Mouse (Mus musculus): ENCODE measurements at regions not wholly inside any gene's neighbourhood (a gene's known extent, or its start where the extent isn't known, plus 50 kb on each side); places are given as distances from the start of the nearest gene placed in this dataset.

DNA sequence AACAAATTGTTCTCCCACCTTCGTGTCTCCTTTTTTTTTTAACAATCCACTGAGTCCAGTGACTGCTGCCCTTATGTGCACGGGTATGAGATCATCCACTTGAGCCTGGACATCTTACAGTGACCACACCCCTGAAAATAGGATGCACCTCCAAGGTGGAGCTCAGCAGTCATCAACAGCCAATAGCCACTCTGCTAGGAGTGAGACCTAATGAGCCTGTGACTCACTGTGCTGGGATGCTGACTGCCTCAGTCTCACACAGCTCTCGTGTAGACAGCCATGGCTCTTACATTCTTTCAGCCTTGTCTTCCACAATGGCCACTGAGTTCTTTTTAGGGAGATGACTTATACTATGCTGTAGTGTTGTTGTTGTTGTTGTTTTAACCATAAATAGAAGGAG lies 133.7 kb upstream of the Zfp462 start:
- intact Hi-C loops (cut with DNase I), result no loop called here
- no peak for DNase-seq (ENCODE audit: low spot score in 2 of 2)

DNA sequence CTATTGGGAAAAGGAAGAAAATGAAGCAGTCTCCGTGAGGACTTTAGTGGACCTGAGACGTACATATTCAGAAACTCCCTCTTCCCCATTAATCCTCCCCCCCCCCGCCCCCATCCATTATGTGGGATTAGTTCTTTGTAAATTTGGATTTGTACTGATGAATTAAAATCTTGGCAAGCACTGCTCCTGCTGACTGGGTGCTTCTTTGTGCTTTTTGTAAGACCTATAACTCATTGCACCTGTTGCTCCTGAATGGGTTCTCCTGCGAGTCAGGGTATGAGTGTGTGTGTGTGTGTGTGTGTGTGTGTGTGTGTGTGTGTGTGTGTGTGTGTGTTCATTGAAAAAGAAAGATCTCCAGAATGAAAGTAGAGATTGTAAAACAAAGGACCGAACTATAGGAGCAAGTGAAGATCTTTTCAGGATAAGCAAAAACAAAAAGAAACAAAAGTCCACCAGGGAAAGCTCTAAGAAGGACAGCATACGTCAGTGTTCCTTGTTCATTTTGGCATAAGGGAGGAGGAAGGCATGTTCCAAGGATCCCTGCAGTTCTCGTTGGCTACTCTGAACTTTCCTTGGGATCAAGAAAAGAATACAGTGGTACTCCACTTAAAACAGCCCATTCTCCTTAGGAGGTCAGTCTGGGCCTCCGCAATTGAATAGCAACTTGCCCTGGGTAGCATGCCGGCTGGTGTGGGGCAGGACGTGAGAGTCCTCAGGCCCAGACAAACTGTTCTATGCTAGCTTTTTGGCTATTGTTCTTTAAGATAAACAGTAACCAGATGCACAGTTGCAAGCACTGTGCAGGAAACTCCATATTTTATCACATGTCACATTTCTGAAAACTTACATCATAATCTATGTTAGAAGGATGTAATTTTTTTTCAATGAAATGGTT lies 131.9 kb upstream of the Zfp462 start:
- intact Hi-C loops (cut with DNase I), result no loop called here
- no peak for DNase-seq (ENCODE audit: low spot score in 2 of 2)

GRCm38 (mm10) chr4:54837326-54837725 lies 107.5 kb upstream of the Zfp462 start:
- peak; percentile 8 to 13 for DNase-seq (ENCODE audit: low spot score in 2 of 2)
- intact Hi-C loops (cut with DNase I), result no loop called here

DNA sequence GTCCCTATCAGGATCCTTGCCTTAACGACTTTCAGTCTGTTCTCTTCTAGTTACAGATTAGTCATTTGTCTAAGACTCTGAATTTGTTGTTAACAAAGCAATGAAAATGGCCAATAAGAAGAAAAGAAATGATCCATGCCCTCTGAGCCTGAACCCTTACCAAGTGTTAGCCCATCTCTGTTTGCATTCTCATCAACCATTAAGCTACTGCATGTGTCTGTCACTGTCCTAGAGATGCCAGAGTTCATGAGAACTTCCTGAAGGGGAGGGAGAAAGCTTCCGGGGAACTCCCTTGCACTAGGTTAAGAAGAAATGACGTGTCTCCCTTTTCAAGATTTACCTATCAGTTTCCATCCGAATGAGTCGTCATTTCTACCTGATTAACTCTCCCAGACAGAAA lies 106.7 kb upstream of the Zfp462 start:
- no peak for DNase-seq (ENCODE audit: low spot score in 2 of 2)
- intact Hi-C loops (cut with DNase I), result no loop called here

GRCm38 (mm10) chr4:54838794-54839193 lies 106.1 kb upstream of the Zfp462 start:
- no peak for DNase-seq (ENCODE audit: low spot score in 2 of 2)
- intact Hi-C loops (cut with DNase I), result no loop called here

DNA sequence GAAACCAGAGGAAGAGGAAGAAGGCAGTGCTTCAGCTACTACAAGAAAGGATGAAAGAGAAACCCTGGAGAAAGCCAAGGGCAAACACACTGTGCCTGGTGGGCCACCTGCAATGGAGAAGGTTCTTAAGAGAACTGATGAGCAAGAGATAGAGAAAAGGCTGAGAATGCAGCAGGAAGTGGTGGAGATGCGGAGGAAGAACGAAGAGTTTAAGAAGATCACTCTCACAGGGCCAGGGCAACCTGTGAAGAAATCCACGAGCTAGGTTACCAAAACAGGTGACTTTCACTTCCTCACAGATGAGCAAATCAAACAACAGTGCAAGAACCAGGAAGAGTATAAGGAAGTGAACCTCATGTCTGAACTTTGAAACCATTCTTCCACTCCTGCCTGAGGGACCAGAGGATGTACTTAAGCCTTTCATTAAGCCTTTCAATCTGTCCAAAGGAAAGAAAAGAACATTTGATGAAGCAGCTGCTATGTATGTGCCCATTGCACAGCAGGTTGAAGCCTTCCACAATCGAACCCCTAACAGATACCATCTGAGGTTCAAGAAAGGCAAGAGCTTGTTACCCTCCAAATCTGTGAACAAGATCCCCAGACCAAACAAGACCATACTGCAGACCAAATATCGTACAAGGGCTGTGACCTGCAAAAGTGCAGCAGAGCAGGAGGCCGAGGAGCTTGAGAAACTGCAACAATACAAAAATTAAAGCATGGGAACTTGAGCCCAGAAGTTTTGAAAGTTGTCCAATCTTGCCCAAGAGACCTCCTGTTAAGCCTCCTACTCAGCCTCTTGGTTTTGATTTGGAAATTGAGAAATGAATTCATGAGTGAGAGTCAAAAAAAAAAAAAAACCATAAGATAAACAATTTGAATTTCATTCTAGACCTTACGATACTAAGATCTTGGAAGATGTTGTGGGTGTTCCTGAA lies 91.6 kb upstream of the Zfp462 start:
- no peak for DNase-seq (ENCODE audit: low spot score in 2 of 2)
- intact Hi-C loops (cut with DNase I), result no loop called here

GRCm38 (mm10) chr4:54858604-54859003 lies 86.2 kb upstream of the Zfp462 start:
- intact Hi-C loops (cut with DNase I), result no loop called here

GRCm38 (mm10) chr4:54866062-54866461 lies 78.8 kb upstream of the Zfp462 start:
- intact Hi-C loops (cut with DNase I), result no loop called here
- no peak for DNase-seq (ENCODE audit: low spot score in 2 of 2)

More at GRCm38 (mm10) chr4:54858604-54859003, 86.2 kb upstream of the Zfp462 start:
- DNase-seq (ENCODE audit: low spot score in 2 of 2), result no peak

GRCm38 (mm10) chr4:54874136-54874827 lies 70.6 kb upstream of the Zfp462 start:
- intact Hi-C loops (cut with DNase I), result no loop called here
- no peak for DNase-seq (ENCODE audit: low spot score in 2 of 2)

DNA sequence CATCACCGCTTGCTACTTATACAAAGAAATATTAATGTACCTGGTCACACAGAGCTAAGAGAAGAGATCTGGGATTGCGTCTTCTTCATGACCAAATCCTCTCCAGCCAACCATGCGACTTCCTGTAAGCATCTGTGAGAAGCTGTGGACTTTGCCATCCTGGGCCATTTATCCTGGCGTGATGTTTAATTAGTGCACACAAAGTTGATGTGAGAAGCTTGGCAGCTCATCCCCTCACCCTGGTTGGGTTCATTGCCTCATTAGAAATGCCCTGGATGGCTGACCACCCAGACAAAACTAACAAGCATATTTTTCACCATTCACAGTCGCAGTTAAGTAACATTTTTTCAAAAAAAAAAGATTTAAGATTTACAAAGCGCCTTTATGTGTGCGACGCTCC lies 69.3 kb upstream of the Zfp462 start:
- intact Hi-C loops (cut with DNase I), result no loop called here
- DNase-seq (ENCODE audit: low spot score in 2 of 2), result no peak

GRCm38 (mm10) chr4:54877361-54877760 lies 67.5 kb upstream of the Zfp462 start:
- intact Hi-C loops (cut with DNase I), result no loop called here
- no peak for DNase-seq (ENCODE audit: low spot score in 2 of 2)

DNA sequence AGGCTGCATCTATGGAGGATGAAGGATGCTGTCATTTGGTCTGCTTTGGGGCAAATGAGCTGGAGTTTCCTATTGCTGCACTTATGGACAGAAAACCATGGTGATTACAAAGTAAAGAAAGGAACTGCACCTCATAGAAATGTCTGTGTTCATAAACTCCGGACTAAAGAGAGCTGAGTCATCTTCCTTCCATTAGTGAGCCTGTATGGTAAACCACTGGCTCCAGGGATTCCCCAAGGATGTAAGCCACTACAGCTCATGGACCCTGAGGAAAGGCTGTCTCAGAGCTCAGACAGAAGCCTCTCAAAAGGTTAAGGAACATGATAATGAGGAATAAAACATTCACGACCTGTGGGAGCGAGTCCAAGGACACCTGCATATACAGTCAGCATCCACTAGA lies 66.3 kb upstream of the Zfp462 start:
- no peak for DNase-seq (ENCODE audit: low spot score in 2 of 2)
- intact Hi-C loops (cut with DNase I), result no loop called here

DNA sequence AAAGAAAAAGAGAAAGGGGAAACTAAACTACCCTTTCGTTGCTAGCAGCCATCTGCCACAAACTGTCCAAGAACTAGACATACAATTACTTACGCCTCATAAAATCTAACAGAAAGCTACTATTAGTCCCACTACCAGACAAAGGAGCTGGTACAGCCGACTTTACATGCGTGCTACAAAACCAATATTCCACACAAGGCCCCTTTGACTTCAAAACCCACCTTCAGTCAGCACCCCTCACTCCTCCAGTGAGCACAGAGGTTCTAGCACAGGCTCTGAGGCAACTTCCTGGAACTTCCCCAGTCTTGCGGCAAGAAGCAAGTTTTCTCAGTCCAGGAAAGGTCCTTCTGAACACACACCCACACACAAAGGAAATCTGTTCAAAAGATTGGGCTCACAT lies 51.6 kb upstream of the Zfp462 start:
- intact Hi-C loops (cut with DNase I), result no loop called here
- no peak for DNase-seq (ENCODE audit: low spot score in 2 of 2)
